Mouse (Mus musculus): ENCODE measurements around the gene Bfsp1. TPM values are rescaled to one million over a fixed set of nuclear protein-coding genes. Genes with fewer than 3 reads are reported as not detected.

Bfsp1 gene
- total RNA-seq, 1 experiment, result 0.62 TPM

DNA sequence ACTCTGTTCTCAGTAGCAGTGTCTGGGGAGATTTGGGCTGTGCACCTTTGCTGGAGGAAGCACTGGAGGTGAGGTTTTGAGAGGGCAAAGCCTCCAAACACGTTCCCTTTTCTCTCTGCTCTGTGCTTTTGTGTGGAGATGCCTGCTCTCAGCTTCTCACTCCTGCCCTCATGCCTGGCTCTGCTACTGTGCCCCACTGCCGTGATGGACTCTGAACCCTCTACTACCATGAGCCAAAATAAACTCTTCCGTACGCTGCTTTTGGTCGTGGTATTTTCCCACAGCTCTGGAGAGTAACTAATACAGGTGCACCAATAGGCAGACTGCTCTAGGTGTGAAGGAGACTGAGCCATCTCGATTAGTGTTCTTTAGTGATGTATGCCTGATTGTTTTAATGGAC lies 16.3 kb upstream of the Bfsp1 start:
- in situ Hi-C loops (cut with MboI; ENCODE audit: low sequenced_read_pairs in 2 of 2, unreplicated experiment in 2 of 2), result no loop called here
- no peaks in the 10 kb centered on the region for H3K9me3 ChIP-seq (ENCODE audit: control insufficient read depth, insufficient read depth, low read depth, low read length)
- H3K4me3 ChIP-seq (ENCODE audit: insufficient read depth in 1 of 2, low read depth in 1 of 2, low read length in 2 of 2, poor library complexity in 1 of 2, severe bottlenecking in 1 of 2), result no peak overlapping the region
- H3K27ac ChIP-seq (ENCODE audit: insufficient read depth, low read depth, low read length, poor library complexity, severe bottlenecking), result no peak overlapping the region
- DNase-seq (ENCODE audit: low read depth, low spot score), result no peak
- no peaks in the 10 kb centered on the region for H3K4me1 ChIP-seq (ENCODE audit: control insufficient read depth in 2 of 2, insufficient read depth in 2 of 2, low read length in 2 of 2, poor library complexity in 1 of 2)
- TF ChIP-seq ZC3H11A (IDR thresholded peaks at IDR 0.05; ENCODE audit: borderline replicate concordance, low read depth, low read length) (no peak), HCFC1 (IDR thresholded peaks at IDR 0.05; ENCODE audit: borderline replicate concordance, insufficient read depth, low read length) (no peak), CHD2 (IDR thresholded peaks at IDR 0.05; ENCODE audit: low read depth, low read length) (no peak), MAFK (IDR thresholded peaks at IDR 0.05; ENCODE audit: insufficient read depth, low read depth, low read length) (no peak), ZNF384 (IDR thresholded peaks at IDR 0.05; ENCODE audit: low read depth, low read length) (no peak)
- H3K36me3 ChIP-seq (ENCODE audit: control insufficient read depth, insufficient read depth, low read length, poor library complexity, severe bottlenecking), result no peaks in the 10 kb centered on the region
- H3K9ac ChIP-seq (ENCODE audit: insufficient read depth, low read depth, low read length, poor library complexity, severe bottlenecking), result no peak overlapping the region

DNA sequence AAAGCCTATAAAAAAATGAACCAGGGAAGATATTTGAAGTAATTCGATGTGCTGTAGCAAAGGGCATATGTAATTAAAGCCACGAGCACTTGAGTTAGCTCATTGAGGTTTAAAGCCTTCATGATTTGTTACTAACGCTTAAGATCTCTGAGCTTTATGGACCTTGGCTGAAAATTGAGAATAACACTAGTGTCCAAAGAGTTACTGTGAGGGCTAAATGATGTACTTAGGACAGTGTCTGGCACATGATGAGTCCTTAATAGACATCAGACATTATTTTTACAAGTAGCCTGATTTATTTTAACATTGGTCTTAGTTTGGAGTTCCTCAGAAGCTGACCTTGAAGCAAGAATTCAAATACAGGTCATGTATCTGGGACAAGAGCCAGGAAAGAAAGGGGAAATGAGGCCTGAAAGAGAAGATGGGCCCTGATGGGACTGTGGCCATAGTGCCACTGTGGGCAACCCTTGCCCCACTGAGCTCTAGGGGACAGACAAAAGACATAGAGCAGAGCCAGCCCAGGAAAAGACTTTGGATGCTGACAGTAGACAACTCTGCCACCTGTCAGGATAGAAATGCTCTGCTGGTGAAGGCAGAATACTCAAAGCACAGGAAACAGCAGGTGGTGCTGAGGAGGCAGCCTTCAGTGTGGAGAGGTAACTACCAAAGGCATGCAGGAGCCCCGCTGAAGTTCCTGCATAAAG lies 14.1 kb upstream of the Bfsp1 start:
- no peak for DNase-seq (ENCODE audit: low read depth, low spot score)
- in situ Hi-C loops (cut with MboI; ENCODE audit: low sequenced_read_pairs in 2 of 2, unreplicated experiment in 2 of 2), result no loop called here
- Histone ChIP-seq H3K9ac (ENCODE audit: insufficient read depth, low read depth, low read length, poor library complexity, severe bottlenecking) (no peak overlapping the region), H3K4me3 (ENCODE audit: insufficient read depth in 1 of 2, low read depth in 1 of 2, low read length in 2 of 2, poor library complexity in 1 of 2, severe bottlenecking in 1 of 2) (no peak overlapping the region), H3K36me3 (ENCODE audit: control insufficient read depth, insufficient read depth, low read length, poor library complexity, severe bottlenecking) (no peaks in the 10 kb centered on the region), H3K9me3 (ENCODE audit: control insufficient read depth, insufficient read depth, low read depth, low read length) (no peaks in the 10 kb centered on the region), H3K27ac (ENCODE audit: insufficient read depth, low read depth, low read length, poor library complexity, severe bottlenecking) (no peak overlapping the region), H3K4me1 (ENCODE audit: control insufficient read depth in 2 of 2, insufficient read depth in 2 of 2, low read length in 2 of 2, poor library complexity in 1 of 2) (no peaks in the 10 kb centered on the region)
- TF ChIP-seq MAFK (IDR thresholded peaks at IDR 0.05; ENCODE audit: insufficient read depth, low read depth, low read length), result no peak

DNA sequence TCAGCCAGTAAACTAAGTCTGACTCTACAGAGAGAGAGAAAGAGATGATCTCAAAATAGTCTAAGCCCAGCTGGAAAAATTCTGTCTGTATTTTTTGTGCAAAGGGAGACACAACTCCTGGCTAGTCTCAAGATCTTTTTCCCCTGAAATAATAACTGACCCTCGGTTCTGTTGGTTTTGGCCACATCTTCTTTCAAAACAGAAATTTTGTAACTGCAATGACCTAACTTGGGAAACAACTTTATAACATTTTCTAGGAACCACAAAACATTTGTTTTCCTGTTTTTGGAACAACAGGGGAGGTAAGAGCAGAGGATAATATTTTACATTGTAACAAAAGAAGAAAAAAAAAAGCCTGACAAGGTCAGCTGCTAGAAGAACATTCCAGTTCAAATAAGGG lies 13.1 kb upstream of the Bfsp1 start:
- H3K4me1 ChIP-seq (ENCODE audit: control insufficient read depth in 2 of 2, insufficient read depth in 2 of 2, low read length in 2 of 2, poor library complexity in 1 of 2), result peaks cover 0 to 4% of the 10 kb centered on the region in 2 experiments; a peak in 1 of 4 replicates
- in situ Hi-C loops (cut with MboI; ENCODE audit: low sequenced_read_pairs in 2 of 2, unreplicated experiment in 2 of 2), result no loop called here
- H3K9me3 ChIP-seq (ENCODE audit: control insufficient read depth, insufficient read depth, low read depth, low read length), result no peaks in the 10 kb centered on the region
- TF ChIP-seq HCFC1 (IDR thresholded peaks at IDR 0.05; ENCODE audit: borderline replicate concordance, insufficient read depth, low read length) (no peak), ZC3H11A (IDR thresholded peaks at IDR 0.05; ENCODE audit: borderline replicate concordance, low read depth, low read length) (no peak), ZNF384 (IDR thresholded peaks at IDR 0.05; ENCODE audit: low read depth, low read length) (no peak), MAFK (IDR thresholded peaks at IDR 0.05; ENCODE audit: insufficient read depth, low read depth, low read length) (no peak), CHD2 (IDR thresholded peaks at IDR 0.05; ENCODE audit: low read depth, low read length) (no peak)
- no peaks in the 10 kb centered on the region for H3K36me3 ChIP-seq (ENCODE audit: control insufficient read depth, insufficient read depth, low read length, poor library complexity, severe bottlenecking)
- no peak overlapping the region for H3K27ac ChIP-seq (ENCODE audit: insufficient read depth, low read depth, low read length, poor library complexity, severe bottlenecking)
- DNase-seq (ENCODE audit: low read depth, low spot score), result no peak
- no peak overlapping the region for H3K4me3 ChIP-seq (ENCODE audit: insufficient read depth in 1 of 2, low read depth in 1 of 2, low read length in 2 of 2, poor library complexity in 1 of 2, severe bottlenecking in 1 of 2)
- H3K9ac ChIP-seq (ENCODE audit: insufficient read depth, low read depth, low read length, poor library complexity, severe bottlenecking), result no peak overlapping the region

DNA sequence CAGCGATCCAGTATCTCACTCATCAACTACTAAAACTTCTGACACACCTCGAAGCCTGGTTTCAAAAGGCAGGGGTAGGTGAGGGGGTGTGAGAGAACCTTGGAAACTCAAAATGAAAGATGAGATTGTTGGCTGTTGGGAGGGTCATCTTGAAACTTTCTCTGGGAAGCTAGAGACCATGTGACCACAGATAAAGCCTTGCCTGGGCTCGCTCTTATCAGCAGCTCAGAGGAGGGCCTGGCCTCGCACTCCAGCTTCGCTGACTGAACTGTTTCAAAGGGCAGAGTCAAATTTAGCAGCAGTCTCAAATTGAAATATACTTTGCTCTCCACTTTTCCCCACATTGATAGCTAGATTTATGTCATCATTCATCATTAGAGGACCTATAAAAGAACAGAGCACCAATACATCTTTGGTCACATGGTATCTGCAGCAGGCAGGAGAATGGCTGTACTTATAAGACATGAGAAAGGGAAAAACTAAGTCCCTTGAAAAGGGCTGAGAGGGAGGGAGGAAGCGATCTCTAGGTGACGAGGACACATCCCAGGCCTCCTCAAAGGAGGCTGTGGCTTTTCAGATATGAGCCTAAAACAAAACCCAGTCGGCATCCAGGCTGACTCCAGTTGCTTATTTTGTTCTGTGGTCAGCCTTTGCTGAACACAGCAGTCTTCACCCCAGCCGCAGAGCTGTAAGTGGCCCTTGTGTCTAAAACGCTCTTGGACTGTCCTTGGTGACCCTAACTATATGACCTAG lies 8.1 kb upstream of the Bfsp1 start:
- no peak for DNase-seq (ENCODE audit: low read depth, low spot score)
- H3K4me3 ChIP-seq (ENCODE audit: insufficient read depth in 1 of 2, low read depth in 1 of 2, low read length in 2 of 2, poor library complexity in 1 of 2, severe bottlenecking in 1 of 2), result no peak overlapping the region

More for the DNA sequence above, 8.1 kb upstream of the Bfsp1 start:
- H3K36me3 ChIP-seq (ENCODE audit: control insufficient read depth, insufficient read depth, low read length, poor library complexity, severe bottlenecking), result no peaks in the 10 kb centered on the region
- no peak overlapping the region for H3K9ac ChIP-seq (ENCODE audit: insufficient read depth, low read depth, low read length, poor library complexity, severe bottlenecking)
- in situ Hi-C loops (cut with MboI; ENCODE audit: low sequenced_read_pairs in 2 of 2, unreplicated experiment in 2 of 2), result no loop called here
- no peak overlapping the region for H3K27ac ChIP-seq (ENCODE audit: insufficient read depth, low read depth, low read length, poor library complexity, severe bottlenecking)
- no peaks in the 10 kb centered on the region for H3K9me3 ChIP-seq (ENCODE audit: control insufficient read depth, insufficient read depth, low read depth, low read length)
- peaks cover 0 to 7% of the 10 kb centered on the region in 2 experiments; a peak in 1 of 4 replicates for H3K4me1 ChIP-seq (ENCODE audit: control insufficient read depth in 2 of 2, insufficient read depth in 2 of 2, low read length in 2 of 2, poor library complexity in 1 of 2)
- TF ChIP-seq HCFC1 (IDR thresholded peaks at IDR 0.05; ENCODE audit: borderline replicate concordance, insufficient read depth, low read length) (no peak), ZNF384 (IDR thresholded peaks at IDR 0.05; ENCODE audit: low read depth, low read length) (no peak), ZC3H11A (IDR thresholded peaks at IDR 0.05; ENCODE audit: borderline replicate concordance, low read depth, low read length) (no peak)

Measured in ES-E14 (cell line).